Mouse (Mus musculus): Measurements from ENCODE around the gene Krtap12-1. TPM values are rescaled to one million over a fixed set of nuclear protein-coding genes. Genes with fewer than 3 reads are reported as not detected.
"Not testable (repeated sequence)": the region's sequence is repeated elsewhere in the genome, so short reads cannot be mapped to it uniquely, and the experiment has no call there.

The Krtap12-1 gene
- polyA plus RNA-seq, 1 experiment: not detected

DNA sequence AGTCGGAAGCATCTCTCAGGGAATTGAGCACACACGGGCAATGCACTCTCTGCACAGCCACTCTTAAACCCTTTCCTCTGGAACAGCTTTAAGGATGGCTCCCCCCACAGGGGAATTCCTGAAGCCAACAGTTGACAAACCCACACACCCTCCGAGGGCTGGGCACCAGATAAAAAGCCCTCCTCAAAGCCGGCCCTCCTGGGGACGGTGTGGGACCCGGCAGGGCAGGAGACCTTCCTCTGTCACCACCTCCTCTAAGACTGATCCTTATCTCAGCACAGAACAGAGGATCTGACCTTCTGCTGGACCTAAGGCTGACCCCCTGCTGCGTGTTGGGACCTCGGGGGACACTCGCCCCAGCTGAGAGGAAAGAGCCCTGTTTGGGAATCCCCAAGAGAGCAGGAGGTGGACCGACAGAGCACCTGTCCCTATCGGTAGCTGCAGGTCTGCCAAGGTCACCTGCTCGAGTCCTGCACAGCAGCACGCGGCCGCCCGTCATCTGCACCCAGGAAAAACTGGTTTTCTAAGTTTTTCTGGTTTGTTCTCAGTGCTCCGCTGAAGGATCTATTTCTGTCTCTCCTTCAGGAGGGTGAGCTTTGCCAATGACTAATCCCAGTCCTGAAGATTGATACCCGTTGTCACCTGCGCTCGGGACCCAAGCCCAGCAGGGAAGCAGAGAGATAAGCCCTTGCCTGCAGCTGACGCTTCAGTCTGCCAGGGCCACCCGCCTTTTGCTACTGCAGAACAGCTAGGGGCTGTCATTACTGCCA is 34.3 kb upstream of the Krtap12-1 start, which contains the start of gene Tspear:
Tspear (plus strand) TSS at position 675 of the 770 bp plus-strand sequence.
- Histone ChIP-seq H3K4me3 (ENCODE audit: low read depth, low read length) (no peak within 1 kb of the TSS), H3K27ac (ENCODE audit: insufficient read depth, low read depth, low read length) (no peak within 1 kb of the TSS), H3K4me1 (ENCODE audit: control insufficient read depth, insufficient read depth, insufficient read length, low read length) (peaks cover 8% of the 10 kb centered on the region), H3K36me3 (ENCODE audit: control insufficient read depth, insufficient read depth, low read length) (no peaks in the 10 kb centered on the region), H3K27me3 (ENCODE audit: control insufficient read depth, insufficient read depth, low read length) (no peaks in the 10 kb centered on the region; the same call in 1 of the 2 replicates)
- 6% methylated on average over 22 of the region's 22 CpGs for WGBS
- TF ChIP-seq CTCF (IDR thresholded peaks at IDR 0.05; ENCODE audit: extremely low read depth, insufficient read length, insufficient replicate concordance, low read depth, low read length): no peak
- TF ChIP-seq POLR2A (IDR thresholded peaks at IDR 0.05; ENCODE audit: low read depth, low read length): no peak

DNA sequence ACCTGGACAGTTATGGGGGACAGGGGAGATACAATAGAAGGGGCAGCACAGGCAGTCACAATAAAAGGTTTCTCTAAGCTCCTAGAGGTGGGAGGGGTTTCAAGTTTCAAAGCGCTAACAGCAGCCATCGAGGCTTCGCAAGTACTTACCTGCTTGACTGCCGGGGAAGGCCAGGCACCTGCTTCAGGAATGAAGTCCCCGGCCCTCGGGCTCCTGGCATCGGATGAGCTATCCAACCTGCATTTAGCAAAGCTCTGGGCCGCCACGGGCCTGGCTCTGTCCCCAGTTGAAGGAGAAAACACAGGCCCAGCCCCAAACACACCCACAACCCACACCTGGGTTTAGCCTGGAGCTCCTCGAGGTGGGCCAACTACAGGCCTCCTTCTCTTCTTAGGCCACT is 33.4 kb upstream of the Krtap12-1 start:
- Histone ChIP-seq H3K4me3 (ENCODE audit: low read depth, low read length) (no peak overlapping the region), H3K27me3 (ENCODE audit: control insufficient read depth, insufficient read depth, low read length) (no peaks in the 10 kb centered on the region; the same call in 1 of the 2 replicates), H3K36me3 (ENCODE audit: control insufficient read depth, insufficient read depth, low read length) (no peaks in the 10 kb centered on the region), H3K4me1 (ENCODE audit: control insufficient read depth, insufficient read depth, insufficient read length, low read length) (peaks cover 8% of the 10 kb centered on the region), H3K27ac (ENCODE audit: insufficient read depth, low read depth, low read length) (no peak overlapping the region)
- TF ChIP-seq POLR2A (IDR thresholded peaks at IDR 0.05; ENCODE audit: low read depth, low read length): no peak
- 31% methylated on average over 10 of the region's 10 CpGs for WGBS

DNA sequence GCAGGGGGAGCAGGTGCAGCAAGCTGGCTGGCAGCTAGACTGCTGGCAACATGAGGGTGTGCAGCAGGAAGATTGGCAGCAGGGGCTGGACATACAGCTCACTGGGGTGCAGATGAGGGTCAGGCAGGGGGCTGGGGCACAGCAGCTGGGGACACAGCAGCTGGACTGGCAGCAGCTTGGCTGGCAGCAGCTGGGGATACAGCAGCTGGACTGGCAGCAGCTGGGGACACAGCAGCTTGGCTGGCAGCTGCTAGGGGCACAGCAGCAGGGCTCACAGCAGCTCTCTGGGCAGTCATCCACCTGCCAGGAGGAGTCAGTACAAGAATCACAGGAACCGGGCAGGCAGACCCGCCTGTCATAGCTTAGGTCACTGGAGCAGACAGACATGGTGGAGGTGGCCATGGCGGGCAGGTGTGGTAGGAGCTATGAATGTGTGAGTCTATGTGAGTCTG is 30.0 kb upstream of the Krtap12-1 start, which contains the start of gene Gm19402:
Gm19402 (minus strand) TSS at position 402 of the 452 bp plus-strand sequence.
- H3K4me1 ChIP-seq (ENCODE audit: control insufficient read depth, insufficient read depth, insufficient read length, low read length); H3K36me3 ChIP-seq (ENCODE audit: control insufficient read depth, insufficient read depth, low read length); H3K27ac ChIP-seq (ENCODE audit: insufficient read depth, low read depth, low read length); H3K27me3 ChIP-seq (ENCODE audit: control insufficient read depth, insufficient read depth, low read length); H3K4me3 ChIP-seq (ENCODE audit: low read depth, low read length): not testable (repeated sequence)
- 43% methylated on average over 3 of the region's 3 CpGs for WGBS

DNA sequence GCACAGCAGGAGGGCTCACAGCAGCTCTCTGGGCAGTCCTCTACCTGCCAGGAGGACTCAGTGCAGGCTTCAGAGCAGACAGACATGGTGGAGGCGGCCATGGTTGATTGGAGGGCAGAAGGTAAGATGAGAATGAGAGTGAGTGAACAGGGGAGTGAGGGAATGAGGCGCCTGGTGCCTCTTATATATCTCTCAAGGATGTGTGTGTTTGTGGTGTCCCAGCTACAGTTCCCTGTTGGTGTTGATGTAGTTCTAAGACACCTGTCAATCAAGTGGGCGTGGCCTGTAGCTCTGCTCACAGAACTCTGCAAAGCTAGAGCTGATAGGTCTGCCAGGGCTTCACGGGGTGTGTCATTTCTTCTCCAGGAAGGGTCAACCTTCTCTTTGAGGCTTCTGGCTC is 23.3 kb upstream of the Krtap12-1 start, which contains the start of gene Gm9508:
Gm9508 (minus strand) TSS at position 101 of the 400 bp plus-strand sequence.
- WGBS: 44% methylated on average over 4 of the region's 4 CpGs
- no peaks in the 10 kb centered on the region for H3K27me3 ChIP-seq (ENCODE audit: control insufficient read depth, insufficient read depth, low read length)
- H3K4me1 ChIP-seq (ENCODE audit: control insufficient read depth, insufficient read depth, insufficient read length, low read length): no peaks in the 10 kb centered on the region; the same call in 1 of the 2 replicates
- no peak within 1 kb of the TSS for H3K4me3 ChIP-seq (ENCODE audit: low read depth, low read length)
- no peak within 1 kb of the TSS for H3K27ac ChIP-seq (ENCODE audit: insufficient read depth, low read depth, low read length)
- H3K36me3 ChIP-seq (ENCODE audit: control insufficient read depth, insufficient read depth, low read length): no peaks in the 10 kb centered on the region
- TF ChIP-seq CTCF (IDR thresholded peaks at IDR 0.05; ENCODE audit: extremely low read depth, insufficient read length, insufficient replicate concordance, low read depth, low read length): no peak
- TF ChIP-seq POLR2A (IDR thresholded peaks at IDR 0.05; ENCODE audit: low read depth, low read length): no peak

DNA sequence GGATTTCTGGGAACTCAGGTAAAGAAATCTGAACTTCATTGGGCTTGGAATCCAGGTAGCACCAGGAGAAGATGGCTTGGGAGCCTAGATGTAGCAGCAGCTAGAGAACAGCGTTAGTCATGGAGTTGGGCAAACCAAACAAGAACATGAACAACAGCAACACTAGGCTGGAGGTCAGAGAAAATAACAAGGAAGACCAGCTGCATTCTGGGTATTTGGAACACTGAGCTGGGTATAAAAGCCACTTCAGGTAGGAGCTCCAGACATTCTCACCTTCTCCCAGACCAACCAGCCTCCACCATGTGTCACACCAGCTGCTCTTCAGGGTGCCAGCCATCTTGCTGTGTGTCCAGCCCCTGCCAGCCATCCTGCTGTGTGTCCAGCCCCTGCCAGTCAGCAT is 14.1 kb upstream of the Krtap12-1 start, which contains the start of gene Gm10272:
Gm10272 (plus strand) TSS at position 301 of the 400 bp plus-strand sequence.
- no peak within 1 kb of the TSS for H3K27ac ChIP-seq (ENCODE audit: insufficient read depth, low read depth, low read length)
- no peak within 1 kb of the TSS for H3K4me3 ChIP-seq (ENCODE audit: low read depth, low read length)
- TF ChIP-seq POLR2A (IDR thresholded peaks at IDR 0.05; ENCODE audit: low read depth, low read length) (no peak), CTCF (IDR thresholded peaks at IDR 0.05; ENCODE audit: extremely low read depth, insufficient read length, insufficient replicate concordance, low read depth, low read length) (no peak)
- no peaks in the 10 kb centered on the region for H3K36me3 ChIP-seq (ENCODE audit: control insufficient read depth, insufficient read depth, low read length)
- WGBS: 84% methylated on average over 1 of the region's 1 CpGs
- no peaks in the 10 kb centered on the region for H3K4me1 ChIP-seq (ENCODE audit: control insufficient read depth, insufficient read depth, insufficient read length, low read length)
- H3K27me3 ChIP-seq (ENCODE audit: control insufficient read depth, insufficient read depth, low read length): no peaks in the 10 kb centered on the region

DNA sequence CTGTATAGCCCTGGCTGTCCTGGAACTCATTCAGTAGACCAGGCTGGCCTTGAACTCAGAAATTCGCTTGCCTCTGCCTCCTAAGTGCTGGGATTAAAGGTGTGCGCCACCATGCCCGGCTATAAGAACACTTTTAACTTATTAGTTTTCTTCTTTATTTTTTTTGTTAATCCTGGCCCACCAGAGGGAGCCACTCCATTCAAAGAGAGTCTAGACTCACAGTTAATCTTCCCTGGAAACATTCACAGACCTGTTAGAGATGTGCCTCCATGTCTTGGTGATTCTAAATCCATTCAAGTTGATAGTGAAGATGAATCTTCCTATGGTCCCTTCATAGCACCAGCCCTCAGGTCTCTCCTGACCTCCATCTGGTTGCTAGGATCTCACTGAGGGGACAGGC is 10.6 kb upstream of the Krtap12-1 start:
- Histone ChIP-seq H3K36me3 (ENCODE audit: control insufficient read depth, insufficient read depth, low read length) (no peaks in the 10 kb centered on the region), H3K27me3 (ENCODE audit: control insufficient read depth, insufficient read depth, low read length) (no peaks in the 10 kb centered on the region), H3K4me1 (ENCODE audit: control insufficient read depth, insufficient read depth, insufficient read length, low read length) (no peaks in the 10 kb centered on the region), H3K4me3 (ENCODE audit: low read depth, low read length) (no peak overlapping the region), H3K27ac (ENCODE audit: insufficient read depth, low read depth, low read length) (no peak overlapping the region)
- no peak for TF ChIP-seq POLR2A (IDR thresholded peaks at IDR 0.05; ENCODE audit: low read depth, low read length)
- TF ChIP-seq CTCF (IDR thresholded peaks at IDR 0.05; ENCODE audit: extremely low read depth, insufficient read length, insufficient replicate concordance, low read depth, low read length): no peak
- 72% methylated on average over 3 of the region's 3 CpGs for WGBS

DNA sequence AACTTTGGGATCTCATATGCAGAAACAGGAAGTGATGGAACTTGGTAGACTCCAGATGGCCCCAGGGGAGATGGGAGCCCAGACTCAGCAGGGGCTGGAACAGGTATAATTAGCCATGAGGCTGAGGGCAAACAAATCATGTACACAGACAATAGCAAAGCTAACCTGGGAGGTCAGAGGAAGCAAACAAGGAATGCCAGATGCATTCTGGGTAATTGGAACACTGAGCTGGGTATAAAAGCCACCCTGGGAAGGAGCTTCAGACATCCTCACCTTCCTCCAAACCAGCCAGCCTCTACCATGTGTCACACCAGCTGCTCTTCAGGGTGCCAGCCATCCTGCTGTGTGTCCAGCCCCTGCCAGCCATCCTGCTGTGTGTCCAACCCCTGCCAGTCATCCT is 9.2 kb upstream of the Krtap12-1 start, which contains the start of gene Gm10024:
Gm10024 (plus strand) TSS at position 301 of the 400 bp plus-strand sequence.
- not testable (repeated sequence) for H3K4me1 ChIP-seq (ENCODE audit: control insufficient read depth, insufficient read depth, insufficient read length, low read length); H3K27ac ChIP-seq (ENCODE audit: insufficient read depth, low read depth, low read length); H3K27me3 ChIP-seq (ENCODE audit: control insufficient read depth, insufficient read depth, low read length); H3K4me3 ChIP-seq (ENCODE audit: low read depth, low read length); H3K36me3 ChIP-seq (ENCODE audit: control insufficient read depth, insufficient read depth, low read length)

Measured in small intestine, adult 2 months (tissue).